Comparison of ENCODE assay signal across 9 mouse cellular contexts in the genomic region with DNA sequence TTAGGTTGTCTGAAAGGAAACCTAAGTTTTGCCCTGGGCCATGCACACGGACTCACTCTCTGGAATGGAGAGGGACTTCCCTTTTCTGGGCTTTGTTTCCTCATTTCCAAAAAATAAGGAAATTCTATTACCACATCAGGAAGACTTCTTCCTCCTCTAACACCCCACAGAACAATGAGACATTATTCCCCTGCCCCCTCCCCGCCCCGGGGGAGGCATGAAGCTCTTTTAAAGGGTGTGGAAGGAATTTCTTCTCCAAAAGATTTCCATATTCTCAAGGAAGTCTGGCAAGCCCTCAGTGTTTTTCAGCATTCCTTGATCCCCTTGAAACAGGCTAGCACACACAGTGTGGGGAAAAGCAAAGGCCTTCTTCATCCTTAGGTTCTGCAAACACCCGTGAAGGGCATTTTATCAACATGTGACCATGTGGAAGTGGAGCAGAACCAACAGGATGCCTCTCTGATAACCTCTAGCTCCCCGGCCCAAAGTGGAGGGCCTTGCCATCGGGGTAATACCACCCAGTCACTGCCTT.
DNase-seq lines count a peak whose midpoint lies in the region; ATAC-seq lines count a peak whose summit lies in the region.
"Had no signal": no experiment of that assay in that cellular context is flagged by ENCODE, and none has a peak within 500 bp of the region (broad histone marks: within the 10 kb centered on the region; RNA-seq: fewer than 3 reads in every experiment).

No protein-coding gene starts in this region.

- intact Hi-C loops in gastrocnemius, postnatal 36 days (cut with DNase I): loop anchor here (2.0 to 5.0 kb wide), 2 partner anchors 74 to 183 kb away; no protein-coding TSS in a partner anchor

- no peaks in the 10 kb centered on the region for H3K9me3 ChIP-seq in intestine, embryonic 14.5 days (ENCODE audit: control insufficient read depth, low read length)
- no peaks in the 10 kb centered on the region for H3K9me3 ChIP-seq in intestine, embryonic 15.5 days
- no peaks in the 10 kb centered on the region for H3K9me3 ChIP-seq in kidney, embryonic 14.5 days (ENCODE audit: control insufficient read depth, low read length)
- no peaks in the 10 kb centered on the region for H3K9me3 ChIP-seq in forebrain, embryonic 11.5 days (ENCODE audit: control insufficient read depth, low read length)

- 43% methylated on average over 6 of the region's 6 CpGs for WGBS in intestine, embryonic 14.5 days
- 47% methylated on average over 6 of the region's 6 CpGs for WGBS in intestine, embryonic 15.5 days
- 41% methylated on average over 6 of the region's 6 CpGs for WGBS in kidney, embryonic 14.5 days
- 8% methylated on average over 6 of the region's 6 CpGs for WGBS in macrophage (ENCODE audit: missing documents)
- WGBS in forebrain, embryonic 11.5 days: 70% methylated on average over 6 of the region's 6 CpGs

- peaks cover 29% of the 10 kb centered on the region for H3K4me1 ChIP-seq in intestine, embryonic 14.5 days (replicated peaks; ENCODE audit: control insufficient read depth, insufficient read depth, low read length)
- H3K4me1 ChIP-seq in intestine, embryonic 15.5 days (replicated peaks): peaks cover 13% of the 10 kb centered on the region
- H3K4me1 ChIP-seq in kidney, embryonic 14.5 days (ENCODE audit: control insufficient read depth, insufficient read depth, low read length): no peaks in the 10 kb centered on the region
- H3K4me1 ChIP-seq in forebrain, embryonic 11.5 days (replicated peaks; ENCODE audit: control insufficient read depth, insufficient read depth, low read length): no peaks in the 10 kb centered on the region; the same call in 1 of the 2 replicates

- no peaks in the 10 kb centered on the region for H3K36me3 ChIP-seq in intestine, embryonic 14.5 days (ENCODE audit: control insufficient read depth, insufficient read depth, low read length)
- H3K36me3 ChIP-seq in intestine, embryonic 15.5 days: no peaks in the 10 kb centered on the region
- no peaks in the 10 kb centered on the region for H3K36me3 ChIP-seq in kidney, embryonic 14.5 days (ENCODE audit: control insufficient read depth, insufficient read depth, low read length)
- no peaks in the 10 kb centered on the region for H3K36me3 ChIP-seq in macrophage (ENCODE audit: inconsistent target)
- H3K36me3 ChIP-seq in forebrain, embryonic 11.5 days (ENCODE audit: control insufficient read depth, insufficient read depth, low read length): no peaks in the 10 kb centered on the region

- no peaks in the 10 kb centered on the region for H3K79me2 ChIP-seq in macrophage (ENCODE audit: inconsistent target)

- no peaks in the 10 kb centered on the region for H3K27me3 ChIP-seq in intestine, embryonic 14.5 days (replicated peaks; ENCODE audit: control insufficient read depth, insufficient read depth, low read length)
- no peaks in the 10 kb centered on the region for H3K27me3 ChIP-seq in intestine, embryonic 15.5 days (replicated peaks)
- H3K27me3 ChIP-seq in kidney, embryonic 14.5 days (ENCODE audit: control insufficient read depth, insufficient read depth, low read length): no peaks in the 10 kb centered on the region
- H3K27me3 ChIP-seq in forebrain, embryonic 11.5 days (ENCODE audit: control insufficient read depth, insufficient read depth, low read length): no peaks in the 10 kb centered on the region

- ATAC-seq in intestine, embryonic 14.5 days (replicated peaks; ENCODE audit: low FRiP score, low TSS enrichment, low read depth): no peak
- no peak for ATAC-seq in intestine, embryonic 15.5 days
- ATAC-seq in kidney, embryonic 14.5 days (ENCODE audit: low FRiP score, low TSS enrichment): no peak
- ATAC-seq in forebrain, embryonic 11.5 days (replicated peaks; ENCODE audit: low FRiP score): no peak

- DNase-seq in intestine, embryonic 14.5 days (ENCODE audit: low spot score): no peak
- DNase-seq in gastrocnemius, postnatal 36 days: peak; percentile 39 to 43
- DNase-seq in forebrain, embryonic 11.5 days (ENCODE audit: low spot score): no peak
- DNase-seq in cerebellum, postnatal 25 days: no peak
- no peak for DNase-seq in testis, postnatal 10 days (ENCODE audit: low spot score)

- peak overlapping the region; percentile 36; the same call in 1 of the 2 replicates for H3K27ac ChIP-seq in intestine, embryonic 14.5 days (ENCODE audit: low read depth)
- no peak overlapping the region for H3K27ac ChIP-seq in intestine, embryonic 15.5 days
- peak overlapping the region; percentile 24; the same call in 1 of the 2 replicates for H3K27ac ChIP-seq in kidney, embryonic 14.5 days (ENCODE audit: low read depth, low read length)
- H3K27ac ChIP-seq in macrophage: peak overlapping the region; percentile 99
- no peak overlapping the region for H3K27ac ChIP-seq in forebrain, embryonic 11.5 days (ENCODE audit: low read depth, low read length)
- H3K27ac ChIP-seq: liver, embryonic 14.5 days had no signal

- H3K4me3 ChIP-seq in intestine, embryonic 14.5 days (ENCODE audit: low read depth, low read length): no peak overlapping the region
- no peak overlapping the region for H3K4me3 ChIP-seq in intestine, embryonic 15.5 days (replicated peaks)
- H3K4me3 ChIP-seq in kidney, embryonic 14.5 days (ENCODE audit: low read length): no peak overlapping the region
- H3K4me3 ChIP-seq in macrophage (ENCODE audit: inconsistent target): peak overlapping the region; percentile 3; the same call in 1 of the 2 replicates
- H3K4me3 ChIP-seq in forebrain, embryonic 11.5 days (ENCODE audit: low read depth, low read length): no peak overlapping the region

- H3K4me2 ChIP-seq in intestine, embryonic 14.5 days (ENCODE audit: low read length): no peak overlapping the region
- H3K4me2 ChIP-seq in intestine, embryonic 15.5 days (replicated peaks): no peak overlapping the region
- no peak overlapping the region for H3K4me2 ChIP-seq in kidney, embryonic 14.5 days (replicated peaks; ENCODE audit: low read depth, low read length)
- H3K4me2 ChIP-seq in forebrain, embryonic 11.5 days (ENCODE audit: low read depth, low read length, severe bottlenecking): no peak overlapping the region

- no peak overlapping the region for H3K9ac ChIP-seq in intestine, embryonic 14.5 days (ENCODE audit: low read length)
- no peak overlapping the region for H3K9ac ChIP-seq in intestine, embryonic 15.5 days
- no peak overlapping the region for H3K9ac ChIP-seq in kidney, embryonic 14.5 days (ENCODE audit: low read depth, low read length)
- no peak overlapping the region for H3K9ac ChIP-seq in forebrain, embryonic 11.5 days (ENCODE audit: low read length)
- H3K9ac ChIP-seq: liver, embryonic 14.5 days had no signal

Comparison
In these comparisons a context has a peak if more than half of its experiments do, and no peak if none do; other contexts are left out.
1. H3K27ac ChIP-seq: peak in intestine, embryonic 14.5 days (single experiment), kidney, embryonic 14.5 days (single experiment) and macrophage (single experiment); none in intestine, embryonic 15.5 days (single experiment) and forebrain, embryonic 11.5 days (single experiment).
2. DNase-seq: peak in gastrocnemius, postnatal 36 days (2 of 2); none in intestine, embryonic 14.5 days (single experiment), forebrain, embryonic 11.5 days (single experiment), cerebellum, postnatal 25 days (0 of 2) and testis, postnatal 10 days (single experiment).